Mouse (Mus musculus): ENCODE results near the gene Mdga1. TPM values are rescaled to one million over a fixed set of nuclear protein-coding genes. Genes with fewer than 3 reads are reported as not detected.

The Mdga1 gene
- total RNA-seq (2021) = 1.3 and 1.8 TPM in 2 replicates
- long read RNA-seq, experiment 1, partial matches to known transcripts = 0 of 2 reads
- long read RNA-seq, experiment 1, other reads (novel, unspliced or antisense) = 2 of 2 reads
- long read RNA-seq, experiment 2 = 0 reads

DNA sequence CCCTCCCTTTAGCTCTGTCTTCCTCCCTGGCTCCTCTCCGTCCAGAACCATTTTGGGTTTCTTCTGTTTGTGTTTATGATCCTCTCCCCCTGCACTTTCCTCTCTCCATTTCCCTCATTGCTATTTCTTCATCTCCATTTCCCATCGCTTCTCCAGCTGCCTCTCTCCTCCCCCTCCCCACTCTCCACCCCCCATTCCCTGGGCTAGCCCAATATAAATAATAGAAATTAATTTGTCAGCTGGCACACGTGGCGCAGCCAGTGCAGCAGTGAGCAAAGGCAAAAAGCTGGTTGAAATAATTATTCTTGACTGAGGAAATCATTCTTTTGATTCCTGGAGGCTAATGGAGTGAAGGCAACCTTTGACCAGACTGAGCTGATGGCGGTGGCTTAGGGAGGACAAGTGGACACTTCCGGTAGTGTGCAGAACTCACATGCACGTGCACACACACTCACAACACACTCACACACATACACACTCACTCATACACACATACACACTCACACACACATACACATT lies at the start of gene Mdga1:
Mdga1 (minus strand) TSS at position 51 of the 519 bp plus-strand sequence.
- DNase-seq = no peak

GRCm38 (mm10) chr17:30018927-30019610 lies 49.2 kb upstream of the Mdga1 start:
- DNase-seq = no peak

GRCm38 (mm10) chr17:30014660-30015059 lies 44.8 kb upstream of the Mdga1 start:
- DNase-seq = no peak

- no peak for DNase-seq
Measured at GRCm38 (mm10) chr17:30008392-30008791, 38.5 kb upstream of the Mdga1 start.

- DNase-seq = no peak
Measured at GRCm38 (mm10) chr17:30007883-30008282, 38.0 kb upstream of the Mdga1 start.

DNA sequence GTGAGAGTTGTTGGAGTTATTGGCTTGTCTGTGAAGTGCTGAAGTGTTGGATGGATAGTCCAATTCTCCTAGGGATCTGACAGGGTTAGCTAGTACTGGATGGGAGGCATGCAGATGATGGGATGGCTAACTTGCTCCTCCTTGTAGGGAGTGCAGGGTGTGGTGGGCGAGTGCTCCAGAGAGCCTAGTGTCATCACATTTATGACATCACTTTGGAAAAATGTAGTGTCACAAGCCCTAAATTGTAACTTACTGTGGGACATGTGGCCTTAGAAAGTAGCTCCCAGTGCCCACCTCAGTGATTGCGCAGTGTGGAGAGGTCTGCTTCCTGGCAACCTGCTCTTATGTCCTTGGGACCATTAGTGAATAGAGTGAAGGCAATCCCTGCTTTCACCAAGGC lies 37.0 kb upstream of the Mdga1 start:
- DNase-seq = no peak

- peak; percentile 55 for DNase-seq
Measured at GRCm38 (mm10) chr17:30005451-30005941, 35.6 kb upstream of the Mdga1 start.

DNA sequence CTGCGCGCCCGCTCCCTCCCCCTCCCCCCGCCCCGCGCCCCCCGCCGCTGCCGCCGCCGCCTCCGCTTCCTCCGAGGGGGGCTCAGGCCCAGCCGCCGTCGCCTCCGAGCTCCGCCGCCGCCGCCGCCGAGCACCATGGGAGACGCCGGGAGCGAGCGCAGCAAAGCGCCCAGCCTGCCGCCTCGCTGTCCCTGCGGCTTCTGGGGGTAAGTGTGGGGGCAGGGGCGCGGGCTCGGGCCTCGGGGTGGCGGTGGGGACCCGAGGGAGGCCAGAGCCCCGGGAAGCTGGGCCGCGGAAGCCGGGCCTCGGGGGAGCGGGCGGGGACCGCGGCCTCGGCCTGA lies 35.2 kb upstream of the Mdga1 start:
- DNase-seq = no peak

- DNase-seq = peak; percentile 97
Measured at GRCm38 (mm10) chr17:30004203-30005102, 34.6 kb upstream of the Mdga1 start, which contains the start of gene Zfand3. Gene Zfand3 (plus strand): TSS chr17:30004733.

DNA sequence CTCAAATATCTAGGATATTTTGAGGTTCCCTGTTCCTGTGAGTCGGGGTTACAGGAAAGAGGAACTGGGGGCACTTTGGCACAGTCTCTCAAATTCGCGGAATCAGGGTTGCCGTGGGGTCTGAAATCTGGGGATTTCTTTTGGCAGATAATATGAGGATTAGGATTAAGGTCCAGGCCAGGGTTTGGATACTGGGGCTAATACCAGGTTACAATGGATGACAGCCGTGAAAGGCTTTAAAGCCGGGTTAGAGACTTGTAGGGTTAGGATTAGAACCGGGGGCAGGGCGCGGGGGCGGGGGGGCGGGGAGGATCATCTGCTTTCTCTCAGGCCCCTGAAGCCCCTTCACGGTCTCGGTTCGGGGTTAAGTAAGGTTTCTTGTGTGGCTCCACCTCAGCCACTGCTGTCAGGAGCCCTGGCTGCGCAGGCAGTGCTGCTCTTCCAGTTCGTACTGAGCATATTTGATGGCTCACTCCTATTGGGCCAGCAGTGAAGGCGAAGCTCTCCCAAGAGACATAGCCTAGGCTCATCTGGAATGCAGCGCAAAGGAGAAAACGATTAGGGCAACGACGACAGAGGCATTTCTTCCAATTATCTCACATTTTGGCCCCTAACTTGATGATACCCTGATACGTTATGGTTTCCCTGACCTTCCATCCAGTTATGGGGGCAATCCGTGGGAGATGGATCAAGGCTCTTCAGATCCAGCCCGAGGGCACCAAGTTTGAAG lies 28.8 kb upstream of the Mdga1 start:
- no peak for DNase-seq

DNA sequence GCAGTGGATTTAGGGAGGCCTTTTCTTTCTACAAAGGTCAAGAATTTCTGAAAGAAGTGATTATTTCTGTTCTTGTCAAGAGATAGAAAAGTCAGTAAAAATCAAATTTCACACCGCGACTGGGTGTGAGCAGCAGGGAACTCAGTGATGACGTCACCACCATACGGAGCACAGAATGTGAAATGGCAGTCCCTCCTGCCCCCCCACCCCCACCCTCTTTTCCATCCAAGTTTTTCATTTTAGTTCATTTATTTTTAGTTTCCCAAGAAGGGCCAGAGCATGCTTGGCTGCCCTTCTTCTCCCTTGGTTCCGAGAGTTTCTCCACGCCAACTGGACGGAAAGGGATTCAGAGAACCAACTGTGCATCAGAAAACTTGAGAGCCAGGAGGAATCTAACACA lies 27.8 kb upstream of the Mdga1 start:
- no peak for DNase-seq

- DNase-seq = no peak
Measured at GRCm38 (mm10) chr17:29995986-29996385, 26.1 kb upstream of the Mdga1 start.

DNA sequence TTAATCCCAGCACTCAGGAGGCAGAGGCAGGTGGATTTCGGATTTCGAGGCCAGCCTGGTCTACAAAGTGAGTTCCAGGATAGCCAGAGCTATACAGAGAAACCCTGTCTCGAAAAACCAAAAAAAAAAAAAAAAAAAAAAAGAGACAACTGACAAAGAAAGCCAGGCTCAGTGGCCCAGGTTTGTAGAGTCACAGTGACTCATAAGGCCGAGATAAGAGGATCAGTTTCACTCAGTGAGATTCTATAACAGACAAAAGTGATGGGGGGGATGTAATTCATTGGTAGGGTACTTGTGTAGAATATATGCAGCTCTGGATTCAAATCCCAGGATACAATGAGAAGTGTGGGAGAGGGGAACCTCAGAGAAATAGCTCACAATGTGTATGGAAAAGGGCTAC lies 24.6 kb upstream of the Mdga1 start:
- DNase-seq = no peak

DNA sequence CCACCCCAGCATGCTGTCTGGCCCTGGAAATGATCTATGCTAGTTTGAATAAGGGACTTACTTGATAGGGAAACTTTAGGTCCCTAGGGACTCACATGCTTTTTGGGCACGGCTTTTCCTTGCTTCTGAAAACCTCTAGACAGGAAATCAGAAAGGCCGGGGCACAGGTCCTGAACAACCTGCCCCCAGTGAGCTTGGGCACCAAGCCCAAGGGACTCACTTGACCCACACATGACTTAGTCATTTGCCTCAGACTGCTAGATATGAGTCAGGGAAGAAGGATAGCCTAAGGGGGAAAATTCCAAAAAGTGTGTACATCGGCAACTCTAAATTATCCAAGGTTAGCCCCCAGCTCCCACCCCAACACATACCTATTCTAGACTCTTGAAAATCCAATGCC lies 24.1 kb upstream of the Mdga1 start:
- peak; percentile 51 for DNase-seq

- no peak for DNase-seq
Measured at GRCm38 (mm10) chr17:29993488-29993887, 23.6 kb upstream of the Mdga1 start.

DNA sequence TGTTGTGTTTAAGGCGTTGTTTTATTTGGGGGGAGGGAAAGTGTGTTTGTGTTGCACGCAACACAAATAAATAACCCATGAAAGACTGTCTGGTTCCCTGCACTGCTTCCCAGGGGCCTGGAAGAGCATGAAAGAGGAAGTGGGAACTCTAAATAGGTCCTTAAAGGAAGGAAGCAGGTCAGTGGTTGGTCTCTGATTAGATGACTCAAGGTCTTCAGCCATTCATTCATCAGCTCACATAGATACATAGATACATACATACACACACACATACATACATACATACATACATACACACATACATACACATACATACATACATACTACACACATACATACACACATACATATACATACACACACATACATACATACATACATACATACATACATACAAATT lies 21.0 kb upstream of the Mdga1 start:
- DNase-seq = no peak

DNA sequence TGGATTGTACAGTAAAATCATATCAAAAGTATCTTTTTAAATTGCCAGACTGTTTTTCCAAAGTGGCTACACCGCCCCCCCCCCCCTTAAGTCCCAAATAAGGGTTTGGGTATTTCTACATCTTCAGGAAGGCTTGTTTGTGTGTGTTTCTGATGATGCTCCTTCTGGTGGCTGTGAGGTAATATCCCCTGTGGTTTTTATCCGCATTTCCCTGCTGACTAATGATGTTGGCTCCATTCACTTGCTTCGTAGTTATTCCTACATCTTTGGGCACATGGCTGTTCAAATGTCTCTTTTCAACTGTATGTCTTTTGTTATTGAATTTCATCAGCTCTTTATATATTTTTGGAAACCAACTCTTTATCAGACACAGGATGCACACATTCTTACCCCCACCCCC lies 20.2 kb upstream of the Mdga1 start:
- DNase-seq = no peak

DNA sequence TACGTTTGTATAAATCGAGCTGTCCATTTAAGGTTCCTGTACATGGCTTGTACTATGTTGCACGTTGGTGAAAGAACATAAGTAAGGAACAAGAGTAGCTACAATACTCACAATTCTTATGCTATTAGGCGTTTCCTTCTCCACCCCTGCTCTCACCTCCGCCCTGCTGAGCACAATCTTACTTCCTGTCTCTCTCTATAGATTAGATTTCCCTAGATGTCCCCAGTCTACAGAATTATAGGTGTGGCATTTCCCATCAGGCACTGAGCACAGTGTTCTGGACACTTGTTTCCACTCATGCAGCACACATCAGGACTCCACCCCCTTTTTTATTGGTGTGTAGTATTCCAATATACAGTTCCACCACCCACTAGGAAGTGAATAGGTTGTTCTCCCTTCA lies 19.8 kb upstream of the Mdga1 start:
- no peak for DNase-seq

GRCm38 (mm10) chr17:29988141-29988540 lies 18.3 kb upstream of the Mdga1 start:
- DNase-seq = peak; percentile 58

- DNase-seq = no peak
Measured at GRCm38 (mm10) chr17:29985534-29985933, 15.6 kb upstream of the Mdga1 start.

GRCm38 (mm10) chr17:29984931-29985330 lies 15.0 kb upstream of the Mdga1 start:
- no peak for DNase-seq

- DNase-seq = no peak
Measured at GRCm38 (mm10) chr17:29983190-29983589, 13.3 kb upstream of the Mdga1 start.

Data from adrenal gland, postnatal 14 days (tissue).